Mouse (Mus musculus): ENCODE data around the gene Elf5. TPM values are rescaled to one million over a fixed set of nuclear protein-coding genes. Genes with fewer than 3 reads are reported as not detected.

Elf5 gene
- polyA plus RNA-seq, 1 experiment from 2014 or later = 14.2 TPM

- ATAC-seq (ENCODE audit: low FRiP score, low TSS enrichment) (0 out of 2 replicates have a peak, but pooled peaks have one; percentile 4), DNase-seq (ENCODE audit: low spot score) (no peak)
- H3K27ac ChIP-seq (replicated peaks) = no peak overlapping the region
- no peaks in the 10 kb centered on the region for H3K9me3 ChIP-seq (ENCODE audit: control insufficient read depth, low read length)
- H3K36me3 ChIP-seq (ENCODE audit: control insufficient read depth, insufficient read depth, low read length) = no peaks in the 10 kb centered on the region
- H3K4me2 ChIP-seq (replicated peaks; ENCODE audit: low read depth) = no peak overlapping the region
- no peak overlapping the region for H3K9ac ChIP-seq (ENCODE audit: low read length)
- H3K27me3 ChIP-seq (ENCODE audit: control insufficient read depth, insufficient read depth, low read length) = no peaks in the 10 kb centered on the region
- H3K4me1 ChIP-seq (replicated peaks; ENCODE audit: control insufficient read depth, insufficient read depth) = no peaks in the 10 kb centered on the region
- H3K4me3 ChIP-seq (ENCODE audit: low read depth, low read length) = no peak overlapping the region
- WGBS = 40% methylated on average over 5 of the region's 5 CpGs
- no peak for TF ChIP-seq CTCF (IDR thresholded peaks at IDR 0.05; ENCODE audit: low read depth)
- no peak for TF ChIP-seq EP300 (optimal IDR thresholded peaks at IDR 0.05)
Measured at GRCm38 (mm10) chr2:103413381-103413780, 1.9 kb downstream of the Elf5 start.

DNA sequence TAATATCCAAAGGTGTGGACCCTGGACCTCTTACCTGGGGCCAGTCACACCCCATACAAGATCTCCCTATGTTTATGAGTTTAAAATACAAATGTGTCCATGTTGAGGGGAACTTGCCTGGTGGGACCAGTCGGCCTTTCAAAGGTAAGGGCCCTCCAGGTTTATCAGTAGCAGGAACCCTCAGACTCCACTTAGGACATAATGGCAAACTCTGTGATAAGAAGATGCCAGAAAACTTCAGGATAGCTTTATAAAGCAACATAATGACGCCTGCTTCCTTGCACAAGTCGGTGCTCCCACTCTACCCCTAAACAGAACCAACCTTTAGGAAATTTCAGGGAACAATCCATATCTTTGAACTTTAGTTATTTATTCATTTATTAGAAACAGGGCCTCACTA, 4.3 kb downstream of the Elf5 start:
- ATAC-seq (ENCODE audit: low FRiP score, low TSS enrichment) (no peak), DNase-seq (ENCODE audit: low spot score) (no peak)
- no peaks in the 10 kb centered on the region for H3K27me3 ChIP-seq (ENCODE audit: control insufficient read depth, insufficient read depth, low read length)
- H3K9ac ChIP-seq (ENCODE audit: low read length) = no peak overlapping the region
- no peaks in the 10 kb centered on the region for H3K36me3 ChIP-seq (ENCODE audit: control insufficient read depth, insufficient read depth, low read length)
- no peaks in the 10 kb centered on the region for H3K9me3 ChIP-seq (ENCODE audit: control insufficient read depth, low read length)
- H3K4me3 ChIP-seq (ENCODE audit: low read depth, low read length) = no peak overlapping the region
- H3K4me1 ChIP-seq (replicated peaks; ENCODE audit: control insufficient read depth, insufficient read depth) = no peaks in the 10 kb centered on the region
- H3K27ac ChIP-seq (replicated peaks) = no peak overlapping the region
- WGBS = 88% methylated on average over 3 of the region's 3 CpGs
- TF ChIP-seq EP300 (optimal IDR thresholded peaks at IDR 0.05) (no peak), CTCF (IDR thresholded peaks at IDR 0.05; ENCODE audit: low read depth) (no peak)
- H3K4me2 ChIP-seq (replicated peaks; ENCODE audit: low read depth) = no peak overlapping the region

- Histone ChIP-seq H3K27ac (replicated peaks) (no peak overlapping the region), H3K27me3 (ENCODE audit: control insufficient read depth, insufficient read depth, low read length) (no peaks in the 10 kb centered on the region), H3K4me1 (replicated peaks; ENCODE audit: control insufficient read depth, insufficient read depth) (no peaks in the 10 kb centered on the region), H3K36me3 (ENCODE audit: control insufficient read depth, insufficient read depth, low read length) (no peaks in the 10 kb centered on the region), H3K4me3 (ENCODE audit: low read depth, low read length) (no peak overlapping the region), H3K9me3 (ENCODE audit: control insufficient read depth, low read length) (no peaks in the 10 kb centered on the region), H3K9ac (ENCODE audit: low read length) (no peak overlapping the region), H3K4me2 (replicated peaks; ENCODE audit: low read depth) (no peak overlapping the region)
- no peak for ATAC-seq (ENCODE audit: low FRiP score, low TSS enrichment)
- no peak for DNase-seq (ENCODE audit: low spot score)
- WGBS = 47% methylated on average over 15 of the region's 15 CpGs
- TF ChIP-seq EP300 (optimal IDR thresholded peaks at IDR 0.05) = no peak
- no peak for TF ChIP-seq CTCF (IDR thresholded peaks at IDR 0.05; ENCODE audit: low read depth)
Measured at GRCm38 (mm10) chr2:103420650-103421507, 9.4 kb downstream of the Elf5 start.

DNA sequence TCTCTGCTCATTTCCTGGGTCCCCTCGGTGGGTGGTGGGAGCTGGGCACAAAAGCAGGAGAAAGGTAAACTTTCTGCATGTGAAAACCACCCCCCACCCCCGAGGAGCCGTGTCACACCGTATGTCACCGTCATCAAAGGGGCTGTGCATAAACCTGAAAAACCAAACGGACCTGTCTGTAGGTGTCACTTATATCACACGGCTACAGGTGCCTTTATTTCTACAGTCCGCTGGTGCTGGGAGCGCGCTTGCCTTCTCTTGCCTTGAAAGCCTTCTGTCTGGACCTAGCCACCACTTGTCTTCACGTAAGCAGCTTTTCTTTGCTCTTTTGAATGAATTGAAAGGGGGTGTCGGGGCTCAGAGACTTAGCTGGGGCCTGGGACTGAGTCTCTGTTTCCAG, 12.4 kb downstream of the Elf5 start:
- peak overlapping the region; percentile 38 for H3K4me2 ChIP-seq (replicated peaks; ENCODE audit: low read depth)
- WGBS = 51% methylated on average over 12 of the region's 12 CpGs
- peak overlapping the region; percentile 20 for H3K4me3 ChIP-seq (ENCODE audit: low read depth, low read length)
- peak; percentile 32 for DNase-seq (ENCODE audit: low spot score)
- no peak overlapping the region for H3K27ac ChIP-seq (replicated peaks)
- TF ChIP-seq EP300 (optimal IDR thresholded peaks at IDR 0.05) = no peak
- no peak for TF ChIP-seq CTCF (IDR thresholded peaks at IDR 0.05; ENCODE audit: low read depth)
- ATAC-seq (ENCODE audit: low FRiP score, low TSS enrichment) = peak; percentile 65; the same call in 1 of the 2 replicates
- H3K9me3 ChIP-seq (ENCODE audit: control insufficient read depth, low read length) = no peaks in the 10 kb centered on the region
- H3K9ac ChIP-seq (ENCODE audit: low read length) = no peak overlapping the region
- no peaks in the 10 kb centered on the region for H3K4me1 ChIP-seq (replicated peaks; ENCODE audit: control insufficient read depth, insufficient read depth)
- no peaks in the 10 kb centered on the region for H3K36me3 ChIP-seq (ENCODE audit: control insufficient read depth, insufficient read depth, low read length)
- H3K27me3 ChIP-seq (ENCODE audit: control insufficient read depth, insufficient read depth, low read length) = no peaks in the 10 kb centered on the region

DNA sequence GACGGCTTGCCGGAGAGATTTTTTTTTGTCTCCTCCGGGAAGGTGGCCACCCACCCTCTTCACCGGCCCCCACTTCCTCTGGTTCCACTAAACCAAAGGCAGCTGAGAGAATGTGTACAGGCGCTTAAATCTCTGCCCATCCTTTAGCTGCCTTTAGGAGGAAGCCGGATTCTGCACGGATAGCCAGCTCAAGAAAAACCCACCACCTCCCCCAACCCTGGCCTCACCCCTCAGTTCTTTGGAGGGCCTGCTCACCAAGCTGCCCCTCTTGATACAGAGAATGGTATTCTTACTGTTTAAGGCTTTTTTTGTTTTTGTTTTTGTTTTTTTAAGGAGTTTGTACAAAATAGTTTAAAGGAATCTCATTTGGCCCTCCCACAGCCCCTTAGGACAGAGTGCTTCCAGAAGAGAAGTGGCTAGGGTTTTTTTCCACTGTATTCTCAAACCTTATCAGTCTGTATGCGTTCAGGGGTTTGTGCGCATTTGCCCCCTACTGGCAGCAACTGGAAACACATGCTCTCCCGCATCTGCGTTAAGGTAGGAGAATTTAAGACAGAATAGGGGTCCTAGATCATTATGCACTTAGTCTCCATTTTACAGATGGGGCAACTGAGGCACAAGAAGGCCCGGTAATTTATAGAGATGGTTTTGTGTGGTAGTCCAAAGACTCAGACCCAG, 13.0 kb downstream of the Elf5 start:
- Histone ChIP-seq H3K9ac (ENCODE audit: low read length) (no peak overlapping the region), H3K9me3 (ENCODE audit: control insufficient read depth, low read length) (no peaks in the 10 kb centered on the region), H3K27ac (replicated peaks) (no peak overlapping the region), H3K4me3 (ENCODE audit: low read depth, low read length) (peak overlapping the region; percentile 20), H3K4me1 (replicated peaks; ENCODE audit: control insufficient read depth, insufficient read depth) (no peaks in the 10 kb centered on the region), H3K27me3 (ENCODE audit: control insufficient read depth, insufficient read depth, low read length) (no peaks in the 10 kb centered on the region), H3K36me3 (ENCODE audit: control insufficient read depth, insufficient read depth, low read length) (no peaks in the 10 kb centered on the region), H3K4me2 (replicated peaks; ENCODE audit: low read depth) (peak overlapping the region; percentile 38)
- TF ChIP-seq CTCF (IDR thresholded peaks at IDR 0.05; ENCODE audit: low read depth) (peak; percentile 87), EP300 (optimal IDR thresholded peaks at IDR 0.05) (no peak)
- 23% methylated on average over 12 of the region's 12 CpGs for WGBS
- peak; percentile 66 for DNase-seq (ENCODE audit: low spot score)
- ATAC-seq (ENCODE audit: low FRiP score, low TSS enrichment) = no peak; the same call in 1 of the 2 replicates

Measured in stomach, postnatal 0 days (tissue).